Mouse (Mus musculus) megakaryocyte, embryonic 14.5 days (primary cell): ENCODE data around the gene Picalm.

Experiments used
- FLI1 ChIP-seq: IDR thresholded peaks from 2 replicates; pipeline ENCODE4 v1.6.1; 2012; ENCODE audit warnings: low read length, inconsistent platforms, mixed read lengths
- GATA1 ChIP-seq: IDR thresholded peaks from 3 replicates; pipeline ENCODE4 v1.6.1; 2012; ENCODE audit warnings: mixed read lengths, low read length, inconsistent platforms, borderline replicate concordance

GRCm38 (mm10) chr7:90165970-90166369, 36.0 kb downstream of the Picalm start:
- TF ChIP-seq GATA1: no peak
- TF ChIP-seq FLI1: no peak
